16 mouse cellular contexts compared by ENCODE assay signal in the genomic region with DNA sequence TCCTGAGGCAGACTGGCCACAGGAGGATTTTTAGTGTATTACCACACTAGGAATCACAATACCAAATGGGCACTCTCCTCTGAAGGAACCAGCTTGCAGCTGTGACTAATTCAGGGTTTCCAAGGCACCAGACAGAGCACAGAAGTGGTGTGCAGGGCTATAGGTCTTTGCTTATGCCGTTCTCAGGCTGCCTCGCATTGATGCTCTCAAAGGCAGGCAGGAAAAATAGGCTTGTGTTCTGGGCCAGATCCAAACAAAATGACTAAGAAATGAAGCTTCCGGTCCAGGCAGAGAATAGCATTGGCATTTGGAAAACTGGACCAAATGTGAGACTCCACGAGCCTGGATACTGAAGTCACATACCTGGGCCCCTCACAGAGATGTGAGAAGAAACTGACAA.
DNase-seq lines count a peak whose midpoint lies in the region; ATAC-seq and TF ChIP-seq lines count a peak whose summit lies in the region.
"Had no signal": no experiment of that assay in that cellular context is flagged by ENCODE, and none has a peak within 500 bp of the region (broad histone marks: within the 10 kb centered on the region; RNA-seq: fewer than 3 reads in every experiment).

No protein-coding gene starts in this region.

- no peak overlapping the region for H3K4me2 ChIP-seq in hindbrain, embryonic 14.5 days (replicated peaks)
- no peak overlapping the region for H3K4me2 ChIP-seq in hindbrain, embryonic 16.5 days (ENCODE audit: low read length)
- H3K4me2 ChIP-seq in midbrain, embryonic 13.5 days (replicated peaks): no peak overlapping the region
- H3K4me2 ChIP-seq: embryonic facial prominence, embryonic 15.5 days; forebrain, embryonic 15.5 days had no signal

- no peak overlapping the region for H3K9ac ChIP-seq in hindbrain, embryonic 14.5 days
- H3K9ac ChIP-seq in hindbrain, embryonic 16.5 days (ENCODE audit: low read depth, low read length): no peak overlapping the region; the same call in 1 of the 2 replicates
- no peak overlapping the region for H3K9ac ChIP-seq in midbrain, embryonic 13.5 days (replicated peaks)
- H3K9ac ChIP-seq: embryonic facial prominence, embryonic 15.5 days; forebrain, embryonic 15.5 days; liver, postnatal 0 days had no signal

- H3K4me1 ChIP-seq in cerebellum, adult 2 months (ENCODE audit: control insufficient read depth, insufficient read depth, low read length): peaks cover 7% of the 10 kb centered on the region
- peaks cover 27% of the 10 kb centered on the region for H3K4me1 ChIP-seq in hindbrain, embryonic 14.5 days (replicated peaks; ENCODE audit: control insufficient read depth, insufficient read depth, low read length)
- peaks cover 18% of the 10 kb centered on the region for H3K4me1 ChIP-seq in hindbrain, embryonic 16.5 days (ENCODE audit: control insufficient read depth, insufficient read depth, low read depth, low read length)
- H3K4me1 ChIP-seq in midbrain, embryonic 13.5 days (replicated peaks): peaks cover 31% of the 10 kb centered on the region

- TF ChIP-seq CTCF in cerebellum, adult 2 months (IDR thresholded peaks at IDR 0.05; ENCODE audit: borderline replicate concordance, insufficient read depth, low read depth, low read length): no peak
- TF ChIP-seq CTCF in left cerebral cortex, adult 2 months (IDR thresholded peaks at IDR 0.05): no peak

- H3K36me3 ChIP-seq in hindbrain, embryonic 14.5 days (replicated peaks; ENCODE audit: control insufficient read depth, insufficient read depth): no peaks in the 10 kb centered on the region
- no peaks in the 10 kb centered on the region for H3K36me3 ChIP-seq in hindbrain, embryonic 16.5 days (ENCODE audit: control insufficient read depth, insufficient read depth, low read length)
- H3K36me3 ChIP-seq in midbrain, embryonic 13.5 days: no peaks in the 10 kb centered on the region
- H3K36me3 ChIP-seq: embryonic facial prominence, embryonic 15.5 days; forebrain, embryonic 15.5 days had no signal

- DNase-seq in cerebellum, adult 2 months: peak; percentile 39 to 71
- no peak for DNase-seq in cerebellum, postnatal 14 days
- no peak for DNase-seq in hindbrain, embryonic 14.5 days (ENCODE audit: low spot score)
- DNase-seq in cerebellum, postnatal 25 days: peak; percentile 44 to 50
- DNase-seq in layer of hippocampus, postnatal 36 days: no peak
- DNase-seq in left cerebral cortex, adult 2 months (ENCODE audit: extremely low spot score in 1 of 2, low spot score in 2 of 2): no peak
- DNase-seq: adrenal gland, adult 2 months; B cell, adult 2 months; gastrocnemius, postnatal 36 days; kidney, postnatal 10 days; liver, postnatal 0 days; lung, postnatal 36 days had no signal

- ATAC-seq in hindbrain, embryonic 14.5 days (ENCODE audit: low FRiP score): 0 out of 2 replicates have a peak, but pooled peaks have one; percentile 46
- no peak for ATAC-seq in hindbrain, embryonic 16.5 days
- 0 out of 2 replicates have a peak, but pooled peaks have one; percentile 63 for ATAC-seq in midbrain, embryonic 13.5 days
- ATAC-seq: forebrain, embryonic 15.5 days; liver, postnatal 0 days had no signal

- intact Hi-C loops in left cerebral cortex, adult 2 months (cut with DNase I): no loop called here

- H3K9me3 ChIP-seq in hindbrain, embryonic 14.5 days (ENCODE audit: control insufficient read depth, low read length): no peaks in the 10 kb centered on the region
- no peaks in the 10 kb centered on the region for H3K9me3 ChIP-seq in hindbrain, embryonic 16.5 days (ENCODE audit: control insufficient read depth, low read length)
- H3K9me3 ChIP-seq in midbrain, embryonic 13.5 days: no peaks in the 10 kb centered on the region
- H3K9me3 ChIP-seq: embryonic facial prominence, embryonic 15.5 days; forebrain, embryonic 15.5 days had no signal

- WGBS in cerebellum, adult 2 months: 12% methylated on average over 4 of the region's 4 CpGs
- WGBS in hindbrain, embryonic 14.5 days: 33% methylated on average over 4 of the region's 4 CpGs
- WGBS in hindbrain, embryonic 16.5 days: 31% methylated on average over 4 of the region's 4 CpGs
- WGBS in midbrain, embryonic 13.5 days: 42% methylated on average over 4 of the region's 4 CpGs

- no peaks in the 10 kb centered on the region for H3K27me3 ChIP-seq in cerebellum, adult 2 months (ENCODE audit: control insufficient read depth, insufficient read depth, low read length)
- H3K27me3 ChIP-seq in hindbrain, embryonic 14.5 days (ENCODE audit: control insufficient read depth, insufficient read depth, low read length): no peaks in the 10 kb centered on the region
- no peaks in the 10 kb centered on the region for H3K27me3 ChIP-seq in hindbrain, embryonic 16.5 days (replicated peaks; ENCODE audit: control insufficient read depth, insufficient read depth, low read length)
- H3K27me3 ChIP-seq in midbrain, embryonic 13.5 days: 0 out of 2 replicates have a peak, but pooled peaks cover 4% of the 10 kb centered on the region
- H3K27me3 ChIP-seq: embryonic facial prominence, embryonic 15.5 days; forebrain, embryonic 15.5 days had no signal

- no peak overlapping the region for H3K4me3 ChIP-seq in cerebellum, adult 2 months (replicated peaks; ENCODE audit: insufficient read depth, low read depth, low read length)
- H3K4me3 ChIP-seq in hindbrain, embryonic 14.5 days (replicated peaks; ENCODE audit: low read length): no peak overlapping the region
- no peak overlapping the region for H3K4me3 ChIP-seq in hindbrain, embryonic 16.5 days (ENCODE audit: low read length)
- H3K4me3 ChIP-seq in midbrain, embryonic 13.5 days (replicated peaks): no peak overlapping the region
- H3K4me3 ChIP-seq in left cerebral cortex, adult 2 months: no peak overlapping the region
- H3K4me3 ChIP-seq: embryonic facial prominence, embryonic 15.5 days; forebrain, embryonic 15.5 days had no signal

- TF ChIP-seq POLR2A in cerebellum, adult 2 months (IDR thresholded peaks at IDR 0.05; ENCODE audit: borderline replicate concordance, insufficient read depth, low read length): no peak

- H3K27ac ChIP-seq in cerebellum, adult 2 months (ENCODE audit: insufficient read depth, low read length): no peak overlapping the region
- no peak overlapping the region for H3K27ac ChIP-seq in hindbrain, embryonic 14.5 days
- no peak overlapping the region for H3K27ac ChIP-seq in hindbrain, embryonic 16.5 days (ENCODE audit: low read depth, low read length)
- no peak overlapping the region for H3K27ac ChIP-seq in midbrain, embryonic 13.5 days
- no peak overlapping the region for H3K27ac ChIP-seq in left cerebral cortex, adult 2 months
- H3K27ac ChIP-seq: embryonic facial prominence, embryonic 15.5 days; forebrain, embryonic 15.5 days had no signal

Comparison
In these comparisons a context has a peak if more than half of its experiments do, and no peak if none do; other contexts are left out.
1. DNase-seq: peak in cerebellum, adult 2 months (2 of 2) and cerebellum, postnatal 25 days (2 of 2); none in cerebellum, postnatal 14 days (0 of 2), hindbrain, embryonic 14.5 days (single experiment), layer of hippocampus, postnatal 36 days (0 of 2) and left cerebral cortex, adult 2 months (0 of 2).